In the genomic region with DNA sequence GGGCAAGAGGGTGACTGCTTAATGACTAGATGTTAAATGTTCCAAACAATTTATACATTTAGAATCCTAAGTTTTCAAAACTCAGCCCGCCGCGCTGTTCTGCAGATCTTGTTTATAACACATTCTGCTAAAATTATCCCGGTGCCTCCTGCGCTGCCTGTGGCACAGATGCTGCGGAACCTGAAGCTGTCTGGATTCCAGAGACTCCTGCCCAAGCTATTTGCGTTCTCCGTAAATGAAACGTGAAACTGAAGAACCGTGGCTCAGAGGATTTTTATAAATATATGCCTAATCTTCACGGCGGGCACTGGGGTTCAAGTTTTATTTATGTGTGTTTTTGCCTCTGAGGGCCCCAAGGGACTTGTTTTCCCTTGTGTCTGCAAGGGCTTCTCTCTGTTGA, we compare ENCODE assay signal across 9 mouse cellular contexts.
DNase-seq lines count a peak whose midpoint lies in the region; ATAC-seq lines count a peak whose summit lies in the region.
"Had no signal": no experiment of that assay in that cellular context is flagged by ENCODE, and none has a peak within 500 bp of the region (broad histone marks: within the 10 kb centered on the region; RNA-seq: fewer than 3 reads in every experiment).

No protein-coding gene starts in this region.

- ATAC-seq in cerebellum, adult (ENCODE audit: insufficient number of reproducible peaks, low FRiP score, low TSS enrichment) = no peak

- peak; percentile 25 for DNase-seq in gastrocnemius, postnatal 25 days
- DNase-seq in gastrocnemius, postnatal 4 days (ENCODE audit: low spot score in 2 of 2) = no peak
- peak; percentile 52 to 61 for DNase-seq in frontal cortex, postnatal 14 days (ENCODE audit: low spot score in 2 of 2)
- peak; percentile 63 to 90 for DNase-seq in left cerebral cortex, adult 9 months (ENCODE audit: low spot score in 2 of 2)
- peak; percentile 54 for DNase-seq in right cerebral cortex, postnatal 4 days
- no peak for DNase-seq in lung, postnatal 25 days (ENCODE audit: low spot score)
- DNase-seq in cerebellum, postnatal 25 days = no peak
- DNase-seq: kidney, adult 11 months had no signal

Comparison
In these comparisons a context has a peak if more than half of its experiments do, and no peak if none do; other contexts are left out.
1. DNase-seq: peak in gastrocnemius, postnatal 25 days (single experiment), frontal cortex, postnatal 14 days (2 of 2), left cerebral cortex, adult 9 months (2 of 2) and right cerebral cortex, postnatal 4 days (single experiment); none in gastrocnemius, postnatal 4 days (0 of 2), lung, postnatal 25 days (single experiment) and cerebellum, postnatal 25 days (0 of 2).